Mouse (Mus musculus): ENCODE measurements around the gene Gm15130. TPM values are rescaled to one million over a fixed set of nuclear protein-coding genes. Genes with fewer than 3 reads are reported as not detected.

Gene Gm15130
- polyA plus RNA-seq (2015; fragmentation: Nextera tagmentation; extraction: Ambion mirVana), result not detected in 2 replicates

DNA sequence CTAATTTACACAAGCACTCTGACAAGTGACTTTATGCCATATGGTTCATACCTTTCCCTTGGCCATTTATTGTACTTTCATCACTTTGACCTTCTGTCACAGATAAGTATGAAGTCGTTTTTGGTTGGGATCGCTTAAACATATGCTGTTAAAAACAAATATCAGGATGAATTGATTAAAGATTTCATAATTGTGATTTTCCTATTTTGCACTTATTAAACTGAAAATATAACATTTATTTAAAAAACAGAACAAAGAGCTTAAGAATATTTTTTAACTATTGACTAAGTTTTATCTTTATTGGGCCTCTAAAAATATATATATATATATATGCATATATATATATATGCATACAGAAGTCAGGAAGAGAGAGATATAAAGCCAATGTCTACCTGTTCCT, at the start of gene Gm15130:
Gene Gm15130 (minus strand): TSS at position 101 of the 400 bp plus-strand sequence.
- 71% methylated on average over 2 of the region's 2 CpGs for WGBS
- Histone ChIP-seq H3K27me3 (ENCODE audit: control insufficient read depth, insufficient read depth, low read depth, low read length) (no peaks in the 10 kb centered on the region), H3K36me3 (ENCODE audit: control insufficient read depth, insufficient read depth, low read length) (no peaks in the 10 kb centered on the region), H3K4me1 (replicated peaks; ENCODE audit: control insufficient read depth, insufficient read depth, low read length) (no peaks in the 10 kb centered on the region), H3K9me3 (ENCODE audit: control insufficient read depth, low read length) (no peaks in the 10 kb centered on the region), H3K4me3 (ENCODE audit: low read length) (no peak within 1 kb of the TSS), H3K9ac (ENCODE audit: low read length) (no peak within 1 kb of the TSS), H3K27ac (ENCODE audit: low read length) (no peak within 1 kb of the TSS), H3K4me2 (ENCODE audit: low read depth, low read length) (no peak within 1 kb of the TSS)
- no peak for ATAC-seq (ENCODE audit: low read depth)

DNA sequence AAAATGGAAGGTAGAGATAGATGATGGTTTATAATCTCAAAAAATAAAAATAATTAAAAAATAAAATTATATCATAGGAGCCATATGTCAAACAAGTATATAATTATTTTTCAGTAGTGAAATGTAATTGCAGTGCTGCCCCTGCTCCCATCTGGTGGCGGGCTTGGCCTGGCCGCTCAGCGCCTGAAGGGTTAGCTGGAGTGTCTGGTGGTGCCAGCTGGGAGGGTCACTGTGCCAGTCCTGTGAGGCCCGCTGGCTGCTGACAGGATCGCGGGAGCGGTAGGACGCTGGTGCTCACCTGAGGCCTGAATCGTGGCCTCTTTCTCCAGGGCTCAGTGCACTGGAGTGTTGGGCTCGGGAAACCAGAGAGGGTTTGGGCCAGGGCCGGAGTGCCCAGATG, 29.3 kb upstream of the Gm15130 start:
- Histone ChIP-seq H3K9me3 (ENCODE audit: control insufficient read depth, low read length) (no peaks in the 10 kb centered on the region), H3K27ac (ENCODE audit: low read length) (no peak overlapping the region), H3K27me3 (ENCODE audit: control insufficient read depth, insufficient read depth, low read depth, low read length) (no peaks in the 10 kb centered on the region), H3K9ac (ENCODE audit: low read length) (no peak overlapping the region), H3K4me1 (replicated peaks; ENCODE audit: control insufficient read depth, insufficient read depth, low read length) (no peaks in the 10 kb centered on the region), H3K4me2 (ENCODE audit: low read depth, low read length) (no peak overlapping the region), H3K4me3 (ENCODE audit: low read length) (no peak overlapping the region), H3K36me3 (ENCODE audit: control insufficient read depth, insufficient read depth, low read length) (no peaks in the 10 kb centered on the region)
- ATAC-seq (ENCODE audit: low read depth), result no peak
- WGBS, result 94% methylated on average over 11 of the region's 11 CpGs

DNA sequence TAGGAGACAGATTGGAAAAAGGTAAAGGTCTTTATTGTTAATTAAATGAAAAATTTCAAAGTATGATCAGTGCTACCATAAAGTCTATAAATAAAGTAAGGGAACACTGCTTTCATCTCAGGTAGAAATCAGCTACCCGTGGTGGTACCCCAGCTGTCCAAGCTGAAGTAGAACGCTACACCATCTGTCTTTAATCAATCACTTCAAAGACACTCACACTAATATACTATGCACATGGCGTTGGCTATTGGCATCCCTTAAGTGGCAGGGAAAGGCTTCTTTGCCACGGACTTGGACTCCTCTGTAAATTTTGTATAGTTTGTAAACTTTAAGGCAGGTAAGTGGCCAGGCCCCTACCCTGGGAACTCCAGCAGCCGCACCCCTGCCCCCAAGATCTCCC, 17.0 kb downstream of the Gm15130 start:
- Histone ChIP-seq H3K9ac (ENCODE audit: low read length) (no peak overlapping the region), H3K4me3 (ENCODE audit: low read length) (no peak overlapping the region), H3K9me3 (ENCODE audit: control insufficient read depth, low read length) (no peaks in the 10 kb centered on the region), H3K36me3 (ENCODE audit: control insufficient read depth, insufficient read depth, low read length) (no peaks in the 10 kb centered on the region), H3K4me2 (ENCODE audit: low read depth, low read length) (no peak overlapping the region), H3K27me3 (ENCODE audit: control insufficient read depth, insufficient read depth, low read depth, low read length) (no peaks in the 10 kb centered on the region), H3K27ac (ENCODE audit: low read length) (no peak overlapping the region), H3K4me1 (replicated peaks; ENCODE audit: control insufficient read depth, insufficient read depth, low read length) (no peaks in the 10 kb centered on the region)
- no peak for ATAC-seq (ENCODE audit: low read depth)
- WGBS, result 60% methylated on average over 5 of the region's 5 CpGs

DNA sequence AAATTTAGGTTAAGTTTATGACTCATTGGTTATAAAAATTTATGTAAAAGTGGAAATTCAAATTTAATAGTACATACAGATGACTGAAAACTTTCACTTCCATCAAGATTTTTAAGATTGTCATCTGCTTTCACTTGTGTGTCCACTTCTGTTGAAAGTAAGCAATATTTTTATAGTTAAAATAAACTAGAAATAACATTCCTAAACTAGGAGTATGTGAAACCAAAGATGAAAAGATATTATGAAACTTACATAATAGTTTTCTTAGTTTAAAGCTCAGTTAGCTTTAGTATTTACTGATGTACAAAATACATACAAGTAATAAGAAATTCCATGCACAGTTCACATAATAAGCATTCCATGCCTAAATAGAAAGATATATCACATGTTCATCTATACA, 46.9 kb downstream of the Gm15130 start, which contains the start of gene Gm13941:
Gene Gm13941 (minus strand): TSS at position 101 of the 400 bp plus-strand sequence.
- H3K27ac ChIP-seq (ENCODE audit: low read length), result no peak within 1 kb of the TSS
- H3K9me3 ChIP-seq (ENCODE audit: control insufficient read depth, low read length), result no peaks in the 10 kb centered on the region
- no peak within 1 kb of the TSS for H3K9ac ChIP-seq (ENCODE audit: low read length)
- ATAC-seq (ENCODE audit: low read depth), result no peak
- no peaks in the 10 kb centered on the region for H3K4me1 ChIP-seq (replicated peaks; ENCODE audit: control insufficient read depth, insufficient read depth, low read length)
- H3K4me3 ChIP-seq (ENCODE audit: low read length), result no peak within 1 kb of the TSS
- H3K4me2 ChIP-seq (ENCODE audit: low read depth, low read length), result no peak within 1 kb of the TSS
- H3K27me3 ChIP-seq (ENCODE audit: control insufficient read depth, insufficient read depth, low read depth, low read length), result no peaks in the 10 kb centered on the region
- no peaks in the 10 kb centered on the region for H3K36me3 ChIP-seq (ENCODE audit: control insufficient read depth, insufficient read depth, low read length)

Other genes starting within 250 kb of the Gm15130 start
- gene Ano3, start 202.0 kb downstream of the Gm15130 start, polyA plus RNA-seq (2015; fragmentation: Nextera tagmentation; extraction: Ambion mirVana), result not detected in 2 replicates
- gene Gm13941, start 47.0 kb downstream of the Gm15130 start, polyA plus RNA-seq (2015; fragmentation: Nextera tagmentation; extraction: Ambion mirVana), result not detected in 2 replicates
- gene 4930430A15Rik, start 76.7 kb upstream of the Gm15130 start, polyA plus RNA-seq (2015; fragmentation: Nextera tagmentation; extraction: Ambion mirVana), result not detected in 2 replicates
- not detected in 2 replicates for gene Olfr1275, start 82.3 kb upstream of the Gm15130 start, polyA plus RNA-seq (2015; fragmentation: Nextera tagmentation; extraction: Ambion mirVana)
- not detected in 2 replicates for gene Olfr1276, start 101.6 kb upstream of the Gm15130 start, polyA plus RNA-seq (2015; fragmentation: Nextera tagmentation; extraction: Ambion mirVana)
- gene Olfr1277, start 121.2 kb upstream of the Gm15130 start, polyA plus RNA-seq (2015; fragmentation: Nextera tagmentation; extraction: Ambion mirVana), result not detected in 2 replicates
- not detected in 2 replicates for gene Olfr1278, start 137.2 kb upstream of the Gm15130 start, polyA plus RNA-seq (2015; fragmentation: Nextera tagmentation; extraction: Ambion mirVana)
- not detected in 2 replicates for gene Olfr1279, start 147.7 kb upstream of the Gm15130 start, polyA plus RNA-seq (2015; fragmentation: Nextera tagmentation; extraction: Ambion mirVana)
- not detected in 2 replicates for gene Olfr1280, start 161.1 kb upstream of the Gm15130 start, polyA plus RNA-seq (2015; fragmentation: Nextera tagmentation; extraction: Ambion mirVana)
- not detected in 2 replicates for gene Olfr1281, start 173.6 kb upstream of the Gm15130 start, polyA plus RNA-seq (2015; fragmentation: Nextera tagmentation; extraction: Ambion mirVana)
- gene Olfr1282, start 183.1 kb upstream of the Gm15130 start, polyA plus RNA-seq (2015; fragmentation: Nextera tagmentation; extraction: Ambion mirVana), result not detected in 2 replicates
- gene Olfr1283, start 213.9 kb upstream of the Gm15130 start, polyA plus RNA-seq (2015; fragmentation: Nextera tagmentation; extraction: Ambion mirVana), result not detected in 2 replicates
- not detected in 2 replicates for gene Olfr1284, start 222.6 kb upstream of the Gm15130 start, polyA plus RNA-seq (2015; fragmentation: Nextera tagmentation; extraction: Ambion mirVana)

Measured in lung, embryonic 16.5 days (tissue).